Mouse (Mus musculus) T-helper 2 cell (primary cell): ENCODE data around the gene Cdkal1.

Experiments
- in situ Hi-C: fragments of 300-600 bp; cut with MboI, MseI; formaldehyde crosslinking; loops from one replicate; pipeline ENCODE4 v1.15.1; 2025; ENCODE audit warnings: high pct_unique_total_duplicates

Gene Cdkal1

GRCm38 (mm10) chr13:29416450-29417136 is 438.9 kb downstream of the Cdkal1 start:
- in situ Hi-C loops: no loop called here

GRCm38 (mm10) chr13:29415967-29416366 is 439.5 kb downstream of the Cdkal1 start:
- in situ Hi-C loops: no loop called here

- in situ Hi-C loops: no loop called here
These were observed 440.6 kb downstream of the Cdkal1 start for GRCm38 (mm10) chr13:29414878-29415277.

- in situ Hi-C loops: no loop called here
These were observed 441.0 kb downstream of the Cdkal1 start for GRCm38 (mm10) chr13:29414470-29414869.

GRCm38 (mm10) chr13:29411176-29411575 is 444.3 kb downstream of the Cdkal1 start:
- in situ Hi-C loops: no loop called here

- in situ Hi-C loops: no loop called here
These were observed 447.9 kb downstream of the Cdkal1 start for GRCm38 (mm10) chr13:29407619-29408018.

GRCm38 (mm10) chr13:29405316-29405715 is 450.2 kb downstream of the Cdkal1 start:
- in situ Hi-C loops: no loop called here

GRCm38 (mm10) chr13:29403217-29403616 is 452.3 kb downstream of the Cdkal1 start:
- in situ Hi-C loops: no loop called here

GRCm38 (mm10) chr13:29402526-29403040 is 452.9 kb downstream of the Cdkal1 start:
- in situ Hi-C loops: no loop called here

- in situ Hi-C loops: no loop called here
These were observed 455.6 kb downstream of the Cdkal1 start for GRCm38 (mm10) chr13:29399908-29400307.

GRCm38 (mm10) chr13:29398456-29398855 is 457.0 kb downstream of the Cdkal1 start:
- in situ Hi-C loops: no loop called here

GRCm38 (mm10) chr13:29395694-29396093 is 459.8 kb downstream of the Cdkal1 start:
- in situ Hi-C loops: no loop called here

- in situ Hi-C loops: no loop called here
These were observed 465.4 kb downstream of the Cdkal1 start for GRCm38 (mm10) chr13:29390025-29390424.

- in situ Hi-C loops: no loop called here
These were observed 466.6 kb downstream of the Cdkal1 start for GRCm38 (mm10) chr13:29388918-29389317.

GRCm38 (mm10) chr13:29377572-29377971 is 477.9 kb downstream of the Cdkal1 start:
- in situ Hi-C loops: loop anchor here (10.0 kb wide), 1 partner anchor 1287 kb away; no protein-coding TSS in a partner anchor

- in situ Hi-C loops: loop anchor here (10.0 kb wide), 1 partner anchor 1293 kb away; no protein-coding TSS in a partner anchor
These were observed 483.6 kb downstream of the Cdkal1 start for GRCm38 (mm10) chr13:29371916-29372315.

- in situ Hi-C loops: loop anchor here (10.0 kb wide), 1 partner anchor 1293 kb away; no protein-coding TSS in a partner anchor
These were observed 484.1 kb downstream of the Cdkal1 start for GRCm38 (mm10) chr13:29371466-29371771.

GRCm38 (mm10) chr13:29370731-29371465 is 484.6 kb downstream of the Cdkal1 start:
- in situ Hi-C loops: loop anchor here (10.0 kb wide), 1 partner anchor 1294 kb away; no protein-coding TSS in a partner anchor

GRCm38 (mm10) chr13:29368806-29369205 is 486.7 kb downstream of the Cdkal1 start:
- in situ Hi-C loops: no loop called here

- in situ Hi-C loops: no loop called here
These were observed 490.4 kb downstream of the Cdkal1 start for GRCm38 (mm10) chr13:29364901-29365625.

GRCm38 (mm10) chr13:29364009-29364408 is 491.5 kb downstream of the Cdkal1 start:
- in situ Hi-C loops: no loop called here

GRCm38 (mm10) chr13:29361842-29362241 is 493.6 kb downstream of the Cdkal1 start:
- in situ Hi-C loops: no loop called here
